Mouse (Mus musculus): ENCODE results near the gene Ndufaf5. TPM values are rescaled to one million over a fixed set of nuclear protein-coding genes. Genes with fewer than 3 reads are reported as not detected.
"Not testable (repeated sequence)": the region's sequence is repeated elsewhere in the genome, so short reads cannot be mapped to it uniquely, and the experiment has no call there.

The Ndufaf5 gene
- 19.1 and 22.0 TPM in 2 replicates for total RNA-seq (2021)
- long read RNA-seq, transcript Ndufaf5-201 (11 exons, 1,166 nt) = major isoform, 8 of 12 reads
- long read RNA-seq, partial matches to known transcripts = 2 of 12 reads
- long read RNA-seq, other reads (novel, unspliced or antisense) = 2 of 12 reads

- peak; percentile 96 for DNase-seq
Observed at GRCm38 (mm10) chr2:140170127-140170802, at the start of gene Ndufaf5, which contains the start of gene Esf1. Gene Ndufaf5, plus strand, starts transcription at chr2:140170649. Gene Esf1, minus strand, starts transcription at chr2:140170564.

GRCm38 (mm10) chr2:140125516-140125915, 44.9 kb upstream of the Ndufaf5 start:
- no peak for DNase-seq

- DNase-seq = not testable (repeated sequence)
Observed at GRCm38 (mm10) chr2:140151743-140152142, 18.7 kb upstream of the Ndufaf5 start, which contains the start of gene Gm17374. Gene Gm17374, plus strand, starts transcription at chr2:140152043.

- no peak for DNase-seq
Observed at GRCm38 (mm10) chr2:140159186-140159730, 11.2 kb upstream of the Ndufaf5 start.

GRCm38 (mm10) chr2:140163351-140163854, 7.0 kb upstream of the Ndufaf5 start:
- no peak for DNase-seq

GRCm38 (mm10) chr2:140169057-140169456, 1.4 kb upstream of the Ndufaf5 start:
- DNase-seq = no peak

GRCm38 (mm10) chr2:140170803-140171553, 529 bp downstream of the Ndufaf5 start:
- DNase-seq = no peak

GRCm38 (mm10) chr2:140185685-140186210, 15.3 kb downstream of the Ndufaf5 start:
- not testable (repeated sequence) for DNase-seq

GRCm38 (mm10) chr2:140200713-140201112, 30.3 kb downstream of the Ndufaf5 start:
- no peak for DNase-seq

GRCm38 (mm10) chr2:140202573-140202972, 32.1 kb downstream of the Ndufaf5 start:
- no peak for DNase-seq

- DNase-seq = no peak
Observed at GRCm38 (mm10) chr2:140203756-140204155, 33.3 kb downstream of the Ndufaf5 start.

- DNase-seq = no peak
Observed at GRCm38 (mm10) chr2:140214519-140215027, 44.1 kb downstream of the Ndufaf5 start.

- DNase-seq = no peak
Observed at GRCm38 (mm10) chr2:140215415-140215814, 45.0 kb downstream of the Ndufaf5 start.

- no peak for DNase-seq
Observed at GRCm38 (mm10) chr2:140215965-140216364, 45.5 kb downstream of the Ndufaf5 start.

GRCm38 (mm10) chr2:140220325-140220724, 49.9 kb downstream of the Ndufaf5 start:
- no peak for DNase-seq

- DNase-seq = no peak
Observed at GRCm38 (mm10) chr2:140230295-140230694, 59.8 kb downstream of the Ndufaf5 start.

GRCm38 (mm10) chr2:140237245-140237644, 66.8 kb downstream of the Ndufaf5 start:
- no peak for DNase-seq

- DNase-seq = no peak
Observed at GRCm38 (mm10) chr2:140242398-140242797, 71.9 kb downstream of the Ndufaf5 start.

- DNase-seq = no peak
Observed at GRCm38 (mm10) chr2:140243105-140243504, 72.7 kb downstream of the Ndufaf5 start.
